Mouse (Mus musculus): ENCODE measurements around the gene Lbhd2. TPM values are rescaled to one million over a fixed set of nuclear protein-coding genes. Genes with fewer than 3 reads are reported as not detected.

The Lbhd2 gene
- polyA plus RNA-seq, 1 experiment from 2014 or later, result 0.63 TPM

GRCm38 (mm10) chr12:111430868-111431817, 24.5 kb downstream of the Lbhd2 start:
- 24% methylated on average over 14 of the region's 14 CpGs for WGBS
- Histone ChIP-seq H3K27me3 (ENCODE audit: control insufficient read depth, insufficient read depth, low read length) (peaks cover 50% of the 10 kb centered on the region), H3K9me3 (ENCODE audit: control insufficient read depth, low read length) (no peaks in the 10 kb centered on the region), H3K27ac (replicated peaks; ENCODE audit: low read depth, low read length) (no peak overlapping the region), H3K36me3 (ENCODE audit: control insufficient read depth, insufficient read depth, low read length) (no peaks in the 10 kb centered on the region), H3K4me3 (ENCODE audit: low read depth, low read length) (no peak overlapping the region), H3K4me2 (ENCODE audit: low read depth, severe bottlenecking) (no peak overlapping the region), H3K9ac (ENCODE audit: low read length) (no peak overlapping the region), H3K4me1 (ENCODE audit: control insufficient read depth, insufficient read depth, low read length) (peaks cover 18% of the 10 kb centered on the region)
- ATAC-seq (ENCODE audit: insufficient number of reproducible peaks, low FRiP score, low TSS enrichment, low read depth) (no peak), DNase-seq (ENCODE audit: low spot score) (no peak)

GRCm38 (mm10) chr12:111432097-111432496, 25.5 kb downstream of the Lbhd2 start:
- Histone ChIP-seq H3K4me2 (ENCODE audit: low read depth, severe bottlenecking) (no peak overlapping the region), H3K9ac (ENCODE audit: low read length) (no peak overlapping the region), H3K36me3 (ENCODE audit: control insufficient read depth, insufficient read depth, low read length) (no peaks in the 10 kb centered on the region), H3K9me3 (ENCODE audit: control insufficient read depth, low read length) (no peaks in the 10 kb centered on the region), H3K4me1 (ENCODE audit: control insufficient read depth, insufficient read depth, low read length) (peaks cover 18% of the 10 kb centered on the region), H3K27ac (replicated peaks; ENCODE audit: low read depth, low read length) (no peak overlapping the region), H3K4me3 (ENCODE audit: low read depth, low read length) (no peak overlapping the region), H3K27me3 (ENCODE audit: control insufficient read depth, insufficient read depth, low read length) (peaks cover 45% of the 10 kb centered on the region)
- ATAC-seq (ENCODE audit: insufficient number of reproducible peaks, low FRiP score, low TSS enrichment, low read depth) (no peak), DNase-seq (ENCODE audit: low spot score) (no peak)
- 36% methylated on average over 4 of the region's 4 CpGs for WGBS

GRCm38 (mm10) chr12:111432751-111433331, 26.2 kb downstream of the Lbhd2 start:
- no peak overlapping the region for H3K9ac ChIP-seq (ENCODE audit: low read length)
- no peaks in the 10 kb centered on the region for H3K36me3 ChIP-seq (ENCODE audit: control insufficient read depth, insufficient read depth, low read length)
- no peak overlapping the region for H3K4me2 ChIP-seq (ENCODE audit: low read depth, severe bottlenecking)
- 59% methylated on average over 4 of the region's 5 CpGs for WGBS
- ATAC-seq (ENCODE audit: insufficient number of reproducible peaks, low FRiP score, low TSS enrichment, low read depth), result no peak
- peaks cover 18% of the 10 kb centered on the region for H3K4me1 ChIP-seq (ENCODE audit: control insufficient read depth, insufficient read depth, low read length)
- peaks cover 40% of the 10 kb centered on the region for H3K27me3 ChIP-seq (ENCODE audit: control insufficient read depth, insufficient read depth, low read length)
- H3K9me3 ChIP-seq (ENCODE audit: control insufficient read depth, low read length), result no peaks in the 10 kb centered on the region
- no peak overlapping the region for H3K4me3 ChIP-seq (ENCODE audit: low read depth, low read length)
- H3K27ac ChIP-seq (replicated peaks; ENCODE audit: low read depth, low read length), result no peak overlapping the region
- no peak for DNase-seq (ENCODE audit: low spot score)

- H3K9ac ChIP-seq (ENCODE audit: low read length), result 0 out of 2 replicates have a peak overlapping the region, but pooled peaks have one; percentile 12
- ATAC-seq (ENCODE audit: insufficient number of reproducible peaks, low FRiP score, low TSS enrichment, low read depth) (no peak), DNase-seq (ENCODE audit: low spot score) (no peak)
- H3K4me1 ChIP-seq (ENCODE audit: control insufficient read depth, insufficient read depth, low read length), result peaks cover 8% of the 10 kb centered on the region; the same call in 1 of the 2 replicates
- WGBS, result 35% methylated on average over 6 of the region's 7 CpGs
- peaks cover 30% of the 10 kb centered on the region for H3K27me3 ChIP-seq (ENCODE audit: control insufficient read depth, insufficient read depth, low read length)
- H3K4me3 ChIP-seq (ENCODE audit: low read depth, low read length), result no peak overlapping the region
- no peaks in the 10 kb centered on the region for H3K9me3 ChIP-seq (ENCODE audit: control insufficient read depth, low read length)
- no peaks in the 10 kb centered on the region for H3K36me3 ChIP-seq (ENCODE audit: control insufficient read depth, insufficient read depth, low read length)
- H3K27ac ChIP-seq (replicated peaks; ENCODE audit: low read depth, low read length), result no peak overlapping the region
- H3K4me2 ChIP-seq (ENCODE audit: low read depth, severe bottlenecking), result no peak overlapping the region
Measured at GRCm38 (mm10) chr12:111434164-111434744, 27.6 kb downstream of the Lbhd2 start.

GRCm38 (mm10) chr12:111434745-111435327, 28.2 kb downstream of the Lbhd2 start:
- 50% methylated on average over 8 of the region's 8 CpGs for WGBS
- Histone ChIP-seq H3K9me3 (ENCODE audit: control insufficient read depth, low read length) (no peaks in the 10 kb centered on the region), H3K36me3 (ENCODE audit: control insufficient read depth, insufficient read depth, low read length) (no peaks in the 10 kb centered on the region), H3K4me1 (ENCODE audit: control insufficient read depth, insufficient read depth, low read length) (peaks cover 8% of the 10 kb centered on the region; the same call in 1 of the 2 replicates), H3K27me3 (ENCODE audit: control insufficient read depth, insufficient read depth, low read length) (peaks cover 25% of the 10 kb centered on the region), H3K4me2 (ENCODE audit: low read depth, severe bottlenecking) (no peak overlapping the region), H3K27ac (replicated peaks; ENCODE audit: low read depth, low read length) (no peak overlapping the region), H3K9ac (ENCODE audit: low read length) (no peak overlapping the region), H3K4me3 (ENCODE audit: low read depth, low read length) (no peak overlapping the region)
- no peak for DNase-seq (ENCODE audit: low spot score)
- no peak for ATAC-seq (ENCODE audit: insufficient number of reproducible peaks, low FRiP score, low TSS enrichment, low read depth)

- Histone ChIP-seq H3K27ac (replicated peaks; ENCODE audit: low read depth, low read length) (no peak overlapping the region), H3K4me1 (ENCODE audit: control insufficient read depth, insufficient read depth, low read length) (no peaks in the 10 kb centered on the region), H3K4me2 (ENCODE audit: low read depth, severe bottlenecking) (no peak overlapping the region), H3K9me3 (ENCODE audit: control insufficient read depth, low read length) (no peaks in the 10 kb centered on the region), H3K36me3 (ENCODE audit: control insufficient read depth, insufficient read depth, low read length) (no peaks in the 10 kb centered on the region), H3K9ac (ENCODE audit: low read length) (no peak overlapping the region), H3K4me3 (ENCODE audit: low read depth, low read length) (no peak overlapping the region), H3K27me3 (ENCODE audit: control insufficient read depth, insufficient read depth, low read length) (peaks cover 14% of the 10 kb centered on the region)
- WGBS, result 82% methylated on average over 3 of the region's 3 CpGs
- DNase-seq (ENCODE audit: low spot score) (no peak), ATAC-seq (ENCODE audit: insufficient number of reproducible peaks, low FRiP score, low TSS enrichment, low read depth) (no peak)
Measured at GRCm38 (mm10) chr12:111436170-111436569, 29.6 kb downstream of the Lbhd2 start.

GRCm38 (mm10) chr12:111436640-111437039, 30.0 kb downstream of the Lbhd2 start:
- Histone ChIP-seq H3K9ac (ENCODE audit: low read length) (no peak overlapping the region), H3K27ac (replicated peaks; ENCODE audit: low read depth, low read length) (no peak overlapping the region), H3K4me2 (ENCODE audit: low read depth, severe bottlenecking) (no peak overlapping the region), H3K9me3 (ENCODE audit: control insufficient read depth, low read length) (no peaks in the 10 kb centered on the region), H3K4me3 (ENCODE audit: low read depth, low read length) (no peak overlapping the region), H3K27me3 (ENCODE audit: control insufficient read depth, insufficient read depth, low read length) (peaks cover 14% of the 10 kb centered on the region), H3K4me1 (ENCODE audit: control insufficient read depth, insufficient read depth, low read length) (no peaks in the 10 kb centered on the region), H3K36me3 (ENCODE audit: control insufficient read depth, insufficient read depth, low read length) (no peaks in the 10 kb centered on the region)
- no peak for DNase-seq (ENCODE audit: low spot score)
- WGBS, result 70% methylated on average over 8 of the region's 8 CpGs
- no peak for ATAC-seq (ENCODE audit: insufficient number of reproducible peaks, low FRiP score, low TSS enrichment, low read depth)

- DNase-seq (ENCODE audit: low spot score), result no peak
- Histone ChIP-seq H3K27ac (replicated peaks; ENCODE audit: low read depth, low read length) (no peak overlapping the region), H3K27me3 (ENCODE audit: control insufficient read depth, insufficient read depth, low read length) (peaks cover 18% of the 10 kb centered on the region)
Measured at GRCm38 (mm10) chr12:111437222-111437900, 30.8 kb downstream of the Lbhd2 start.

More at GRCm38 (mm10) chr12:111437222-111437900, 30.8 kb downstream of the Lbhd2 start:
- Histone ChIP-seq H3K36me3 (ENCODE audit: control insufficient read depth, insufficient read depth, low read length) (no peaks in the 10 kb centered on the region), H3K9ac (ENCODE audit: low read length) (no peak overlapping the region), H3K4me2 (ENCODE audit: low read depth, severe bottlenecking) (no peak overlapping the region), H3K9me3 (ENCODE audit: control insufficient read depth, low read length) (no peaks in the 10 kb centered on the region), H3K4me1 (ENCODE audit: control insufficient read depth, insufficient read depth, low read length) (0 out of 2 replicates have a peak, but pooled peaks cover under 1% of the 10 kb centered on the region), H3K4me3 (ENCODE audit: low read depth, low read length) (no peak overlapping the region)
- no peak for ATAC-seq (ENCODE audit: insufficient number of reproducible peaks, low FRiP score, low TSS enrichment, low read depth)
- WGBS, result 71% methylated on average over 5 of the region's 5 CpGs

Data from limb, embryonic 11.5 days (tissue).